Mouse (Mus musculus): ENCODE results near the gene Gm37240. TPM values are rescaled to one million over a fixed set of nuclear protein-coding genes. Genes with fewer than 3 reads are reported as not detected.

Gm37240 gene
- polyA plus RNA-seq, 1 experiment from 2014 or later = 11.4 TPM

DNA sequence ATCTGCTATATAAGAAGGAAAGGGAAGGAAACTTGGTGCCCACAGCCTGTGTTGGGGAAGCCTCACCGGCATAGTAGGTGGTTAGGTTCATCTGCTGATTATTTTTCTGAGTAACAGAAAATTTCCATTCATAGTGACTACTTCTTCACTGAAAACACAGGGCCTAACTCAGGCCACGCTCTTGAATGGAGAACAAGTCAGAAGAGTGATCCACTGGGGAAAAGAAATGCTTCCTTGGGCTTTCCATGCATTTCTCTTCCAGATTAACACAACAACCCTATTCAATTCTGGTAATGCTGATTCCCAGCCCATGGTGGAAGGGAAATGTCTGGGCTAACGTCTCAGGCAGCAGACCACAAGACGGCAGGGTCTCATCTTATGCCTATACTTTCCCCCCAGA lies 188.8 kb downstream of the Gm37240 start:
- Histone ChIP-seq H3K4me3 (replicated peaks; ENCODE audit: low read length) (no peak overlapping the region), H3K27me3 (ENCODE audit: control insufficient read depth, insufficient read depth, low read length) (no peaks in the 10 kb centered on the region), H3K27ac (ENCODE audit: low read length) (no peak overlapping the region), H3K4me2 (ENCODE audit: low read depth, low read length) (no peak overlapping the region), H3K36me3 (ENCODE audit: control insufficient read depth, insufficient read depth, low read length) (no peaks in the 10 kb centered on the region), H3K4me1 (ENCODE audit: control insufficient read depth, insufficient read depth, low read length) (0 out of 2 replicates have a peak, but pooled peaks cover 2% of the 10 kb centered on the region), H3K9ac (ENCODE audit: low read length) (no peak overlapping the region), H3K9me3 (replicated peaks; ENCODE audit: control insufficient read depth, low read length) (no peaks in the 10 kb centered on the region)
- 86% methylated on average over 4 of the region's 4 CpGs for WGBS
- no peak for ATAC-seq (ENCODE audit: insufficient read depth, low FRiP score)

DNA sequence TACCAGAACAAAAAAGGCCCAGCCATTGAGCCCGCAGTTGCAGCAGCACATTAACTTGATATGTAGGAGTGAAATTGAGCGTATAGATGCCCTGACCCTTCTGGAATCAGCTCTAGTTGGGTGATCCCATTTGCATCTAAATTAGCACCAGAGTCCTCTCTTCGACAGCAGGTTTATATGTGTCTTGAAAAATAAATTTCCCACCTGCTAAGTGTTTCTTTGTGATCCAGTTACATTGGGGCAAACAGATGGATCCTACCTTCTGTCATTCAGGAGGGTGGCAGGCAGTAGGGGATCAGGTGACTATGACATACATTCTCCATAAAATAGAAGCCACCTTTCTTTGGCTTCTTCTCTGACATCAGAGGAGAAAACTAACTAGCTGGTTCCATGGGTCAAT lies 192.3 kb downstream of the Gm37240 start:
- Histone ChIP-seq H3K4me2 (ENCODE audit: low read depth, low read length) (no peak overlapping the region), H3K27me3 (ENCODE audit: control insufficient read depth, insufficient read depth, low read length) (no peaks in the 10 kb centered on the region), H3K4me1 (ENCODE audit: control insufficient read depth, insufficient read depth, low read length) (no peaks in the 10 kb centered on the region), H3K9ac (ENCODE audit: low read length) (no peak overlapping the region), H3K4me3 (replicated peaks; ENCODE audit: low read length) (no peak overlapping the region), H3K27ac (ENCODE audit: low read length) (no peak overlapping the region), H3K36me3 (ENCODE audit: control insufficient read depth, insufficient read depth, low read length) (no peaks in the 10 kb centered on the region), H3K9me3 (replicated peaks; ENCODE audit: control insufficient read depth, low read length) (no peaks in the 10 kb centered on the region)
- ATAC-seq (ENCODE audit: insufficient read depth, low FRiP score) = no peak
- WGBS = 82% methylated on average over 3 of the region's 3 CpGs

DNA sequence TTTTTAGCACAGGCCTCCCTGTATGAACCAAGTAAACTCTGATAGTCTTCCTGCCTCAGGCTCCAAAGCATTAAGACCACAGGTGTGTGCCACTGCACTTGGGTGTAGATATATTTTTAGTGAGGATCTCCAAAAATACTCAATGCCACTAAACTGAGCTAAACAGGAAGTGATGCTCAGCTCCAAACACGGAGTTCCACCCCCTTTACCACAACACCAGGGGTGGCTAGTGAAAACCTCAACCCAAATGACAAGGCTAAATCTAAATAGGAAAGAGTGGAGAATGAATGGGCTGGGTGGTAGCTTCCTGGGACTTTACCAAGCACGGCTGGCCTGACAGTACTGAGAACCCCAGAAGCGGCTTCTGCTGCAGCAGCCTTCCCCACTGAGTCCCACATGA lies 194.3 kb downstream of the Gm37240 start:
- Histone ChIP-seq H3K9me3 (replicated peaks; ENCODE audit: control insufficient read depth, low read length) (no peaks in the 10 kb centered on the region), H3K9ac (ENCODE audit: low read length) (no peak overlapping the region), H3K4me1 (ENCODE audit: control insufficient read depth, insufficient read depth, low read length) (no peaks in the 10 kb centered on the region), H3K4me3 (replicated peaks; ENCODE audit: low read length) (no peak overlapping the region), H3K36me3 (ENCODE audit: control insufficient read depth, insufficient read depth, low read length) (no peaks in the 10 kb centered on the region), H3K27me3 (ENCODE audit: control insufficient read depth, insufficient read depth, low read length) (no peaks in the 10 kb centered on the region), H3K27ac (ENCODE audit: low read length) (no peak overlapping the region), H3K4me2 (ENCODE audit: low read depth, low read length) (no peak overlapping the region)
- no peak for ATAC-seq (ENCODE audit: insufficient read depth, low FRiP score)
- WGBS = 52% methylated on average over 3 of the region's 3 CpGs

DNA sequence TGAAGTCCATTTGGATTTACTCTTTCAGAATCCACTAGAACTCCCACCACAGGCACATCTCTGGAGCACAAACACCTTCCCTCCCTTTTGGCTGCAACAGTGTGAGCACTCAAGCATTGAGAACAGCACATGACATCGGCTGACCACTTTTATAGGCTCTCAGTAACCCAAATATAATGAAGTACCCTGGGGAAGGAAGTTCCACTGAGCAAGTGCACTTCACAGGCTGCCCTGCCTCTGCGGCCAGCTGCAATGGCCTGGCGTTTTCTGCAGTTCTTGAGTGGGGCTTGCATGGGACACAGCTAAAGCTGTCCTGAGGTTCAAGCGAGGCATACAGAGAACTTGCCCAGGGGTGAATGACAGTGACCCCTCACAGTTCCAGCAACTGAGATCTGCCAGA lies 196.2 kb downstream of the Gm37240 start:
- Histone ChIP-seq H3K9ac (ENCODE audit: low read length) (no peak overlapping the region), H3K27ac (ENCODE audit: low read length) (no peak overlapping the region), H3K36me3 (ENCODE audit: control insufficient read depth, insufficient read depth, low read length) (no peaks in the 10 kb centered on the region), H3K9me3 (replicated peaks; ENCODE audit: control insufficient read depth, low read length) (no peaks in the 10 kb centered on the region), H3K4me3 (replicated peaks; ENCODE audit: low read length) (no peak overlapping the region), H3K4me2 (ENCODE audit: low read depth, low read length) (no peak overlapping the region), H3K4me1 (ENCODE audit: control insufficient read depth, insufficient read depth, low read length) (no peaks in the 10 kb centered on the region), H3K27me3 (ENCODE audit: control insufficient read depth, insufficient read depth, low read length) (no peaks in the 10 kb centered on the region)
- ATAC-seq (ENCODE audit: insufficient read depth, low FRiP score) = no peak
- 73% methylated on average over 4 of the region's 4 CpGs for WGBS

- H3K27me3 ChIP-seq (ENCODE audit: control insufficient read depth, insufficient read depth, low read length) = no peaks in the 10 kb centered on the region
- ATAC-seq (ENCODE audit: insufficient read depth, low FRiP score) = no peak
- WGBS = 93% methylated on average over 14 of the region's 14 CpGs
Observed at GRCm38 (mm10) chr3:85688341-85688740, 199.0 kb downstream of the Gm37240 start.

DNA sequence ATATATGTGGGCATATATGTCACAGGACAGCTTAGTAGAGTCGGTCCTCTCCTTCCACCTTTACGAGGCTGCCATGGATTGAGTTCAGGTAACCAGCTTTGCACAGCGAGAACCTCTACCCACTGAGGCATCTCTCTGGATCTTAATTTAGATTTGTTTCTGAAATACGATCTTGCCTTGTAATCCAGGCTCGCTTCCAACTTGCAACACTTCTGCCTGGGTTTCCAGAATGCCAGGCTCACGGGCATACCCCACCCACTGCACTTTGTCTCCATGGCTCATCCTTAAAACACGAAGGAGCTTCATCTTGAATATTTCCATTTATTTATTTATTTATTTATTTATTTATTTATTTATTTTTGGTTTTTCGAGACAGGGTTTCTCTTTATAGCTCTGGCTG lies 202.0 kb downstream of the Gm37240 start:
- no peak overlapping the region for H3K9ac ChIP-seq (ENCODE audit: low read length)
- H3K9me3 ChIP-seq (replicated peaks; ENCODE audit: control insufficient read depth, low read length) = no peaks in the 10 kb centered on the region
- no peaks in the 10 kb centered on the region for H3K36me3 ChIP-seq (ENCODE audit: control insufficient read depth, insufficient read depth, low read length)
- H3K4me3 ChIP-seq (replicated peaks; ENCODE audit: low read length) = no peak overlapping the region
- no peak overlapping the region for H3K27ac ChIP-seq (ENCODE audit: low read length)
- H3K4me1 ChIP-seq (ENCODE audit: control insufficient read depth, insufficient read depth, low read length) = no peaks in the 10 kb centered on the region
- ATAC-seq (ENCODE audit: insufficient read depth, low FRiP score) = no peak
- no peaks in the 10 kb centered on the region for H3K27me3 ChIP-seq (ENCODE audit: control insufficient read depth, insufficient read depth, low read length)
- H3K4me2 ChIP-seq (ENCODE audit: low read depth, low read length) = no peak overlapping the region
- WGBS = 86% methylated on average over 8 of the region's 8 CpGs

More at GRCm38 (mm10) chr3:85688341-85688740, 199.0 kb downstream of the Gm37240 start:
- Histone ChIP-seq H3K9ac (ENCODE audit: low read length) (no peak overlapping the region), H3K4me1 (ENCODE audit: control insufficient read depth, insufficient read depth, low read length) (no peaks in the 10 kb centered on the region), H3K4me3 (replicated peaks; ENCODE audit: low read length) (no peak overlapping the region), H3K36me3 (ENCODE audit: control insufficient read depth, insufficient read depth, low read length) (no peaks in the 10 kb centered on the region), H3K27ac (ENCODE audit: low read length) (no peak overlapping the region), H3K9me3 (replicated peaks; ENCODE audit: control insufficient read depth, low read length) (no peaks in the 10 kb centered on the region), H3K4me2 (ENCODE audit: low read depth, low read length) (no peak overlapping the region)

- H3K9ac ChIP-seq (ENCODE audit: low read length) = no peak overlapping the region
- H3K27me3 ChIP-seq (ENCODE audit: control insufficient read depth, insufficient read depth, low read length) = no peaks in the 10 kb centered on the region
- H3K27ac ChIP-seq (ENCODE audit: low read length) = no peak overlapping the region
- no peak overlapping the region for H3K4me2 ChIP-seq (ENCODE audit: low read depth, low read length)
- H3K36me3 ChIP-seq (ENCODE audit: control insufficient read depth, insufficient read depth, low read length) = no peaks in the 10 kb centered on the region
- no peaks in the 10 kb centered on the region for H3K9me3 ChIP-seq (replicated peaks; ENCODE audit: control insufficient read depth, low read length)
- H3K4me1 ChIP-seq (ENCODE audit: control insufficient read depth, insufficient read depth, low read length) = no peaks in the 10 kb centered on the region
- WGBS = 82% methylated on average over 5 of the region's 5 CpGs
- H3K4me3 ChIP-seq (replicated peaks; ENCODE audit: low read length) = no peak overlapping the region
- no peak for ATAC-seq (ENCODE audit: insufficient read depth, low FRiP score)
Observed at GRCm38 (mm10) chr3:85683618-85684017, 203.7 kb downstream of the Gm37240 start.

DNA sequence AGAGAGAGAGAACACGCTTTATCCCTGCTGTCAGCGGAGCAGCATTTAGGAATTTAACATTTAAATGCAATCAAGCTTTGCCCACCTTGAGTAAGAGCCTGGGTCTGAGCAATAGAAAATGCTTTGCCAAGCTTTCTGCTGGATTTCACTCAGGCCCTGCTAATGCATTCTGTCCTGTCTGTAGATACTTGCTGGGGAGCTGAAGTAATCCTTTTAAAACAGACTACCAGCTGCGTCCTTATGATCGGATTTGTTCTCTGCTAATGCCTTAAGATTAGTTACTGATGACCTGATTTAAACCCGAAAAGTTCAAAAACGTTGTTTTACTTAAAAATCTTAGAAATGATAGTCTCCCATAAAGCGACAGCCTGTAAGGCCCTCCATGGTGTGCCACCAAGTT lies 206.2 kb downstream of the Gm37240 start:
- H3K9me3 ChIP-seq (replicated peaks; ENCODE audit: control insufficient read depth, low read length) = no peaks in the 10 kb centered on the region

GRCm38 (mm10) chr3:85679960-85680359 lies 207.4 kb downstream of the Gm37240 start:
- H3K4me3 ChIP-seq (replicated peaks; ENCODE audit: low read length) = no peak overlapping the region
- H3K4me1 ChIP-seq (ENCODE audit: control insufficient read depth, insufficient read depth, low read length) = no peaks in the 10 kb centered on the region
- H3K9ac ChIP-seq (ENCODE audit: low read length) = no peak overlapping the region
- H3K4me2 ChIP-seq (ENCODE audit: low read depth, low read length) = no peak overlapping the region
- no peak for ATAC-seq (ENCODE audit: insufficient read depth, low FRiP score)
- H3K27ac ChIP-seq (ENCODE audit: low read length) = no peak overlapping the region
- 87% methylated on average over 5 of the region's 5 CpGs for WGBS
- H3K27me3 ChIP-seq (ENCODE audit: control insufficient read depth, insufficient read depth, low read length) = no peaks in the 10 kb centered on the region
- no peaks in the 10 kb centered on the region for H3K36me3 ChIP-seq (ENCODE audit: control insufficient read depth, insufficient read depth, low read length)
- no peaks in the 10 kb centered on the region for H3K9me3 ChIP-seq (replicated peaks; ENCODE audit: control insufficient read depth, low read length)

More for the DNA sequence above, 206.2 kb downstream of the Gm37240 start:
- WGBS = 72% methylated on average over 7 of the region's 7 CpGs
- H3K4me2 ChIP-seq (ENCODE audit: low read depth, low read length) = no peak overlapping the region
- no peak overlapping the region for H3K27ac ChIP-seq (ENCODE audit: low read length)
- H3K36me3 ChIP-seq (ENCODE audit: control insufficient read depth, insufficient read depth, low read length) = no peaks in the 10 kb centered on the region
- no peak for ATAC-seq (ENCODE audit: insufficient read depth, low FRiP score)
- H3K4me1 ChIP-seq (ENCODE audit: control insufficient read depth, insufficient read depth, low read length) = no peaks in the 10 kb centered on the region
- no peak overlapping the region for H3K4me3 ChIP-seq (replicated peaks; ENCODE audit: low read length)
- no peaks in the 10 kb centered on the region for H3K27me3 ChIP-seq (ENCODE audit: control insufficient read depth, insufficient read depth, low read length)
- no peak overlapping the region for H3K9ac ChIP-seq (ENCODE audit: low read length)
